Mouse (Mus musculus): Measurements from ENCODE around the gene Tmem63b. TPM values are rescaled to one million over a fixed set of nuclear protein-coding genes. Genes with fewer than 3 reads are reported as not detected.

Gene Tmem63b
- total and polyA plus RNA-seq, 3 experiments, result 12.3 to 37.9 TPM; not detected in 1

DNA sequence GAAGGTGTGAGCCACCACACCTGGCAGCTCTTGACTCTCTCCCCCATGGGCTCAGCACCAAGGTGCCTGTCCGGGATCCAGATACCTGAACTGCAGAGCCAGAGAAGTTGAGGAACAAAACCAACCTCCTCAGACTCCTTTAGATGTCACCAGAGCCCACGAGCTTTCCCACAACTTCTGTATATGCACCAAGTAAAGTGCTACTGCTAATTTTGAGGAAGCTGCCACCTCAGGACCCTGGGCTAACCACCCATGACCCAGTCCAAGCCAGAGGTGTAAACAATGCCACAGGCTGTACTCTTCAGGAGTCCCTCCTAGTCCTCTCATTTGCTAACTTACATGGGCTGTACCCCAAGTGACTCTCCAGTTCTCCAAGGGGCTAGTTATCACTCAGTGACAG is 14.1 kb downstream of the Tmem63b start:
- no peaks in the 10 kb centered on the region for H3K4me1 ChIP-seq (ENCODE audit: control insufficient read depth in 1 of 2, insufficient read depth in 2 of 2, low read length in 2 of 2)
- no peaks in the 10 kb centered on the region for H3K9me3 ChIP-seq (replicated peaks; ENCODE audit: insufficient read depth, low read length)
- no peaks in the 10 kb centered on the region for H3K27me3 ChIP-seq (ENCODE audit: control insufficient read depth in 1 of 2, insufficient read depth in 2 of 2, low read length in 2 of 2)
- H3K9ac ChIP-seq (ENCODE audit: control insufficient read depth, low read depth, low read length, poor library complexity, severe bottlenecking), result no peak overlapping the region
- TF ChIP-seq SMC3 (IDR thresholded peaks at IDR 0.05; ENCODE audit: low read depth, low read length) (no peak), EP300 (IDR thresholded peaks at IDR 0.05; ENCODE audit: low read depth in 1 of 2, low read length in 2 of 2) (no peak), HCFC1 (IDR thresholded peaks at IDR 0.05; ENCODE audit: low read depth, low read length) (no peak), ZMIZ1 (IDR thresholded peaks at IDR 0.05; ENCODE audit: low read depth, low read length) (no peak), CTCF (IDR thresholded peaks at IDR 0.05 in 2 of 3, conservative IDR thresholded peaks at IDR 0.05 in 1 of 3; ENCODE audit: control insufficient read depth in 1 of 3, insufficient read depth in 1 of 3, low read depth in 2 of 3, low read length in 3 of 3, poor library complexity in 1 of 3, severe bottlenecking in 1 of 3) (no peak), MYC (IDR thresholded peaks at IDR 0.05; ENCODE audit: low read depth, low read length) (no peak), GABPA (IDR thresholded peaks at IDR 0.05; ENCODE audit: low read depth, low read length) (no peak), NELFE (IDR thresholded peaks at IDR 0.05; ENCODE audit: low read depth, low read length) (no peak), POLR2AphosphoS5 (IDR thresholded peaks at IDR 0.05; ENCODE audit: borderline replicate concordance, low read depth, low read length) (no peak), JUND (IDR thresholded peaks at IDR 0.05; ENCODE audit: low read depth, low read length) (no peak), BHLHE40 (IDR thresholded peaks at IDR 0.05; ENCODE audit: borderline replicate concordance, low read depth, low read length) (no peak), SIN3A (IDR thresholded peaks at IDR 0.05; ENCODE audit: low read length) (no peak), TCF12 (IDR thresholded peaks at IDR 0.05; ENCODE audit: low read depth, low read length) (no peak), TBP (IDR thresholded peaks at IDR 0.05; ENCODE audit: low read depth, low read length) (no peak), GATA1 (IDR thresholded peaks at IDR 0.05; ENCODE audit: low read depth, low read length) (no peak), ZKSCAN1 (IDR thresholded peaks at IDR 0.05; ENCODE audit: low read depth, low read length) (no peak), MAX (IDR thresholded peaks at IDR 0.05; ENCODE audit: low read length) (no peak), UBTF (IDR thresholded peaks at IDR 0.05; ENCODE audit: borderline replicate concordance, insufficient read depth, low read depth, low read length) (no peak)
- no peak overlapping the region for H3K27ac ChIP-seq (ENCODE audit: control insufficient read depth, low read depth, low read length)
- no peak overlapping the region for H3K4me3 ChIP-seq (ENCODE audit: control insufficient read depth in 1 of 2, insufficient read depth in 1 of 2, low read depth in 2 of 2, low read length in 2 of 2)
- no peak for DNase-seq (ENCODE audit: low read depth, low spot score)
- H3K79me2 ChIP-seq (ENCODE audit: control insufficient read depth, insufficient read depth, low read length, poor library complexity), result no peaks in the 10 kb centered on the region
- H3K36me3 ChIP-seq (ENCODE audit: control insufficient read depth in 1 of 2, insufficient read depth in 2 of 2, low read length in 2 of 2), result no peaks in the 10 kb centered on the region; a peak in 2 of 4 replicates

DNA sequence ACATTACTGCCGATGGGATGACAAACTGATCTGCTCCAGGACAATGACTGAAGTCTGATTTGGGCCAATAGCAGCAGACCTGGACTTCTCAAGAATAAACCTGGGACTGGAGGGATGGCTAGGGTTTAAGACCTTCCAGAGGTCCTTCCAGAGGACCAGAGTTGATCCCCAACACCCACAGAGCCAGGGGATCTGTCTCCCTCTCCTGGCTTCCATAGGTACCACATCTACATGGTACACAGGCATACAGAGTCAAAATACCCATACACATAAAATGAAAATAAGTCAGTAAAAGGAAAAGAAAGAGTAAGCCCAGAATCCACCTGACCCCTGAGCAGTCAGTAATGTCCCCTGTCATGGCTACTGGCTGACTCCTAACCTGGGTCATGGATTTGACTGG is 14.9 kb downstream of the Tmem63b start:
- H3K9ac ChIP-seq (ENCODE audit: control insufficient read depth, low read depth, low read length, poor library complexity, severe bottlenecking), result no peak overlapping the region
- H3K4me1 ChIP-seq (ENCODE audit: control insufficient read depth in 1 of 2, insufficient read depth in 2 of 2, low read length in 2 of 2), result no peaks in the 10 kb centered on the region
- H3K9me3 ChIP-seq (replicated peaks; ENCODE audit: insufficient read depth, low read length), result no peaks in the 10 kb centered on the region
- no peaks in the 10 kb centered on the region for H3K27me3 ChIP-seq (ENCODE audit: control insufficient read depth in 1 of 2, insufficient read depth in 2 of 2, low read length in 2 of 2)
- DNase-seq (ENCODE audit: low read depth, low spot score), result peak; percentile 28
- TF ChIP-seq ETS1 (IDR thresholded peaks at IDR 0.05; ENCODE audit: low read depth, low read length), result no peak
- no peak for TF ChIP-seq MYB (IDR thresholded peaks at IDR 0.05; ENCODE audit: low read depth, low read length)
- no peak for TF ChIP-seq MAFK (IDR thresholded peaks at IDR 0.05; ENCODE audit: borderline replicate concordance, low read depth, low read length)
- peak; percentile 27 for TF ChIP-seq SMC3 (IDR thresholded peaks at IDR 0.05; ENCODE audit: low read depth, low read length)
- no peak for TF ChIP-seq ZC3H11A (IDR thresholded peaks at IDR 0.05; ENCODE audit: low read depth, low read length)
- no peak for TF ChIP-seq MEF2A (IDR thresholded peaks at IDR 0.05; ENCODE audit: extremely low read depth, insufficient replicate concordance, low read depth, low read length, poor library complexity, severe bottlenecking)
- TF ChIP-seq HCFC1 (IDR thresholded peaks at IDR 0.05; ENCODE audit: low read depth, low read length), result no peak
- TF ChIP-seq POLR2AphosphoS2 (IDR thresholded peaks at IDR 0.05; ENCODE audit: low read length), result no peak
- peak; percentile 25 to 58 (median 48); a peak in 4 of 6 replicates for TF ChIP-seq CTCF (IDR thresholded peaks at IDR 0.05 in 2 of 3, conservative IDR thresholded peaks at IDR 0.05 in 1 of 3; ENCODE audit: control insufficient read depth in 1 of 3, insufficient read depth in 1 of 3, low read depth in 2 of 3, low read length in 3 of 3, poor library complexity in 1 of 3, severe bottlenecking in 1 of 3)
- no peak overlapping the region for H3K27ac ChIP-seq (ENCODE audit: control insufficient read depth, low read depth, low read length)
- H3K36me3 ChIP-seq (ENCODE audit: control insufficient read depth in 1 of 2, insufficient read depth in 2 of 2, low read length in 2 of 2), result no peaks in the 10 kb centered on the region; a peak in 1 of 4 replicates
- no peak overlapping the region for H3K4me3 ChIP-seq (ENCODE audit: control insufficient read depth in 1 of 2, insufficient read depth in 1 of 2, low read depth in 2 of 2, low read length in 2 of 2)
- no peaks in the 10 kb centered on the region for H3K79me2 ChIP-seq (ENCODE audit: control insufficient read depth, insufficient read depth, low read length, poor library complexity)
